Mouse (Mus musculus) ES-E14 (cell line): ENCODE data around the gene Sox14.

Experiments used
- CHD2 ChIP-seq: IDR thresholded peaks from 2 replicates; pipeline ENCODE4 v1.6.1; 2014; ENCODE audit warnings: mild to moderate bottlenecking, low read depth, low read length, inconsistent platforms
- HCFC1 ChIP-seq: IDR thresholded peaks from 2 replicates; pipeline ENCODE4 v1.6.1; 2012; ENCODE audit warnings: low read length, inconsistent platforms, borderline replicate concordance; ENCODE audit not compliant: insufficient read depth
- MAFK ChIP-seq: IDR thresholded peaks from 2 replicates; pipeline ENCODE4 v1.6.1; 2014; ENCODE audit warnings: mild to moderate bottlenecking, low read depth, low read length, inconsistent platforms; ENCODE audit not compliant: insufficient read depth
- ZC3H11A ChIP-seq: IDR thresholded peaks from 2 replicates; pipeline ENCODE4 v1.6.1; 2012; ENCODE audit warnings: low read depth, mild to moderate bottlenecking, inconsistent platforms, low read length, borderline replicate concordance
- ZNF384 ChIP-seq: IDR thresholded peaks from 2 replicates; pipeline ENCODE4 v1.6.1; 2012; ENCODE audit warnings: low read depth, low read length, inconsistent platforms

- TF ChIP-seq HCFC1 (no peak), CHD2 (no peak), ZNF384 (no peak), MAFK (no peak), ZC3H11A (no peak)
These were observed 21.5 kb downstream of the Sox14 start for GRCm38 (mm10) chr9:99854486-99854885.
